16 mouse cellular contexts compared by ENCODE assay signal in the genomic region with DNA sequence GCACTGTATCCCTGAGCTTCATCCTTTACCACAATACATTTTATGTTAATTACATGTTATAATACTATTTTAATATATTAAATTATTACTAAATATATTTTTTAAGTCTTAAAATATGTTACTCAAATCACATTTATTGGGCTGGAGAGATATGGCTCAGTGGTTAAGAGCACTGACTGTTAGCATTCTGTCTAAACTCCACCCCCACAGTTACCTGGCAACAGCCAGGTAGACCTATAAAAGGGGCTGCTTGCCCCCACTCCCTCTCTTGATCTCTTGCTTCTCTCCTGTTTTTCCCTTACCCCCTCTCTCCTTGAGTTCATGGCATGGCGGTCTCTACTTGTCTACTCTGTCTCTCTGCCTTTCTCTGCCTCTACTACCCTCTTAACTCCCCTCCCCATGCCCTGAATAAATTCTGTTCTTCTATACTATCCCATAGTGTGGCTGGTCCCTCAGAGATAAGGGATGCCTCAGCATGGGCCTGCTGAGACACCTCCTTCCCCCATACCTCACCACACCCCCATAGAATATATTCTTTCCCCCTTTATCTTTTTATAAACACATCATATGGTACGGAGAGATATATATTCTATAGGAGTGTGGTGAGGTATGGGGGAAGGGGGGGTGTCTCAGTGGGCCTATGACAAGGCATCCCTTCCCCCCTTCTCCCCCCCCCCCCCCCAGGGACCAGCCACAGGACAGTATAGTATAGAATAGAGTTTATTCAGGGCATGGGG. TPM values are rescaled to one million over a fixed set of nuclear protein-coding genes. Genes with fewer than 3 reads are reported as not detected.
A peak's percentile ranks its signal among the peaks of the same experiment; 100 is the strongest.
DNase-seq lines count a peak whose midpoint lies in the region; ATAC-seq and TF ChIP-seq lines count a peak whose summit lies in the region.
"Had no signal": no experiment of that assay in that cellular context is flagged by ENCODE, and none has a peak within 500 bp of the region (broad histone marks: within the 10 kb centered on the region; RNA-seq: fewer than 3 reads in every experiment).

No protein-coding gene starts in this region.

- no peak overlapping the region for H3K9ac ChIP-seq in liver, embryonic 15.5 days
- H3K9ac ChIP-seq: embryonic facial prominence, embryonic 15.5 days; forebrain, embryonic 13.5 days; limb, embryonic 12.5 days; midbrain, embryonic 15.5 days had no signal

- no peak for TF ChIP-seq CTCF in G1E (IDR thresholded peaks at IDR 0.05; ENCODE audit: low read depth, low read length)
- TF ChIP-seq CTCF in layer of hippocampus, adult 2 months (conservative IDR thresholded peaks at IDR 0.05) = no peak

- no peak overlapping the region for H3K4me3 ChIP-seq in G1E (ENCODE audit: low read depth, low read length)
- no peak overlapping the region for H3K4me3 ChIP-seq in liver, embryonic 15.5 days (replicated peaks)
- no peak overlapping the region for H3K4me3 ChIP-seq in layer of hippocampus, adult 2 months
- H3K4me3 ChIP-seq: embryonic facial prominence, embryonic 15.5 days; forebrain, embryonic 13.5 days; limb, embryonic 12.5 days; midbrain, embryonic 15.5 days had no signal

- peaks cover 67% of the 10 kb centered on the region for H3K36me3 ChIP-seq in G1E (replicated peaks)
- H3K36me3 ChIP-seq in liver, embryonic 15.5 days (replicated peaks) = peaks cover 58% of the 10 kb centered on the region

- H3K9me3 ChIP-seq in G1E (replicated peaks) = no peaks in the 10 kb centered on the region
- H3K9me3 ChIP-seq in liver, embryonic 15.5 days (replicated peaks) = no peaks in the 10 kb centered on the region
- H3K9me3 ChIP-seq: embryonic facial prominence, embryonic 15.5 days; forebrain, embryonic 13.5 days; limb, embryonic 12.5 days; midbrain, embryonic 15.5 days had no signal

- peaks cover 34% of the 10 kb centered on the region for H3K4me1 ChIP-seq in G1E (ENCODE audit: insufficient read depth, low read depth, low read length)
- peaks cover 28% of the 10 kb centered on the region for H3K4me1 ChIP-seq in liver, embryonic 15.5 days (replicated peaks)
- H3K4me1 ChIP-seq: embryonic facial prominence, embryonic 15.5 days; forebrain, embryonic 13.5 days; limb, embryonic 12.5 days; midbrain, embryonic 15.5 days had no signal

- peak overlapping the region; percentile 48 for H3K4me2 ChIP-seq in liver, embryonic 15.5 days
- H3K4me2 ChIP-seq: embryonic facial prominence, embryonic 15.5 days; forebrain, embryonic 13.5 days; limb, embryonic 12.5 days; midbrain, embryonic 15.5 days had no signal

- 24% methylated on average over 2 of the region's 2 CpGs for WGBS in liver, embryonic 15.5 days (ENCODE audit: insufficient replicate concordance)

- ATAC-seq in G1E (ENCODE audit: extremely low read depth, insufficient number of reproducible peaks, low FRiP score, poor library complexity, severe bottlenecking) = peak; percentile 49
- ATAC-seq in erythroid progenitor cell, adult 5-6 weeks (replicated peaks; ENCODE audit: low FRiP score, poor library complexity, severe bottlenecking) = peak; percentile 86
- peak; percentile 98 for ATAC-seq in liver, embryonic 15.5 days (ENCODE audit: insufficient read depth)
- ATAC-seq: CD4-positive, CD25-positive, alpha-beta regulatory T cell, adult 4 months; forebrain, embryonic 13.5 days; midbrain, embryonic 15.5 days had no signal

- H3K27ac ChIP-seq in liver, embryonic 15.5 days (replicated peaks) = peak overlapping the region; percentile 79
- no peak overlapping the region for H3K27ac ChIP-seq in layer of hippocampus, adult 2 months
- H3K27ac ChIP-seq: embryonic facial prominence, embryonic 15.5 days; forebrain, embryonic 13.5 days; limb, embryonic 12.5 days; midbrain, embryonic 15.5 days had no signal

- H3K27me3 ChIP-seq in G1E (ENCODE audit: insufficient read depth, low read length) = no peaks in the 10 kb centered on the region
- no peaks in the 10 kb centered on the region for H3K27me3 ChIP-seq in liver, embryonic 15.5 days
- H3K27me3 ChIP-seq: embryonic facial prominence, embryonic 15.5 days; forebrain, embryonic 13.5 days; limb, embryonic 12.5 days; midbrain, embryonic 15.5 days had no signal

- DNase-seq in heart, adult 11 months = peak; percentile 65
- no peak for DNase-seq in heart, postnatal 4 days
- no peak for DNase-seq in G1E (ENCODE audit: low spot score)
- DNase-seq in layer of hippocampus, adult 2 months (ENCODE audit: low spot score in 2 of 2) = no peak
- no peak for DNase-seq in thymus, postnatal 36 days
- no peak for DNase-seq in cerebellum, adult 11 months
- DNase-seq: adrenal gland, postnatal 10 days; cerebellum, adult 9-10 months; kidney, postnatal 14 days had no signal

RNA-seq across cellular contexts. Expression of gene Tnip2, which starts 45.6 kb away (rescaled TPM):
- total RNA-seq in heart, postnatal 4 days (2021) = 10 to 100 TPM in 1 of 2 experiments, 1 to 10 TPM in 1; 8.8 to 10.3 TPM
- total RNA-seq in G1E (2014; fragmentation: Nextera tagmentation) = 5.4 and 11.1 TPM in 2 replicates
- total RNA-seq in G1E (2017) = 17.1 and 19.6 TPM in 2 replicates
- 4.8 and 4.9 TPM in 2 replicates for polyA plus RNA-seq in G1E (2012)
- 3.2 TPM in 1 of 2 replicates, not detected in the other for total RNA-seq in erythroid progenitor cell, adult 5-6 weeks (2015; ENCODE audit: low replicate concordance)
- 0.23 and 7.4 TPM in 2 replicates for total RNA-seq in erythroid progenitor cell, adult 5-6 weeks (2017; ENCODE audit: low replicate concordance)
- polyA plus RNA-seq in liver, embryonic 15.5 days (2015; fragmentation: Nextera tagmentation; extraction: Ambion mirVana) = 5.5 and 5.9 TPM in 2 replicates
- total RNA-seq in layer of hippocampus, adult 2 months (2021) = 10 to 100 TPM; 29.9 to 30.9 TPM

RNA-seq across cellular contexts. Expression of gene Sh3bp2, which starts 57.4 kb away (rescaled TPM):
- total RNA-seq in heart, postnatal 4 days (2021) = 1 to 10 TPM; 6.1 to 7.9 TPM
- total RNA-seq in G1E (2014; fragmentation: Nextera tagmentation) (2.2 and 3.1 TPM in 2 replicates), G1E (2017) (3.5 and 5.6 TPM in 2 replicates)
- 5.7 and 6.7 TPM in 2 replicates for polyA plus RNA-seq in G1E (2012)
- total RNA-seq in erythroid progenitor cell, adult 5-6 weeks (2015; ENCODE audit: low replicate concordance) = 1.7 and 4.3 TPM in 2 replicates
- total RNA-seq in erythroid progenitor cell, adult 5-6 weeks (2017; ENCODE audit: low replicate concordance) = 3.9 and 6.0 TPM in 2 replicates
- 3.7 and 5.5 TPM in 2 replicates for polyA plus RNA-seq in liver, embryonic 15.5 days (2015; fragmentation: Nextera tagmentation; extraction: Ambion mirVana)
- total RNA-seq in layer of hippocampus, adult 2 months (2021) = 1 to 10 TPM; 3.3 to 6.6 TPM
